In the genomic region with DNA sequence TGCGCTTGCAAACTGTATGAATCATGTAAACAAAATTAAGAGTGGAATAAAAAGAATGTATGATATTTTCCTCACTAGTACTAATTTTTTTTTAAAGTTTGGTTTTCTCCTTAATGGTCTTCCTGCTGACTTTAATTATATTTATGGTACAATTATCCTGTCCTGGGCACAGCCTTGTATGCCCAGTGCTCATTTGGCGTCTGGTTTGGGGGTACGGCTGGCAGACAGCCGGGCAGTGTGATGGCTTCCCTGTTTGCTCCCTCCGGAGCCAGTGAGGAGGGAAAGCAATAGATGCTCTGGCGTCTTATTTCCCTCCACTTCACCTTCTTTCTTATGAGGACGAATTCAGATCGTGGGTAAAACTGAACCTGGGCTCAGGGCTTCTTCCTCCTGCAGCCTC, we compare ENCODE assay signal across 15 mouse cellular contexts.
DNase-seq lines count a peak whose midpoint lies in the region; ATAC-seq and TF ChIP-seq lines count a peak whose summit lies in the region.
"Had no signal": no experiment of that assay in that cellular context is flagged by ENCODE, and none has a peak within 500 bp of the region (broad histone marks: within the 10 kb centered on the region; RNA-seq: fewer than 3 reads in every experiment).

No protein-coding gene starts in this region.

- no peaks in the 10 kb centered on the region for H3K9me3 ChIP-seq in forebrain, embryonic 12.5 days
- H3K9me3 ChIP-seq in forebrain, postnatal 0 days (ENCODE audit: low read length): no peaks in the 10 kb centered on the region
- H3K9me3 ChIP-seq in hindbrain, embryonic 11.5 days (ENCODE audit: control insufficient read depth, low read length): no peaks in the 10 kb centered on the region
- no peaks in the 10 kb centered on the region for H3K9me3 ChIP-seq in hindbrain, postnatal 0 days (ENCODE audit: low read length)
- no peaks in the 10 kb centered on the region for H3K9me3 ChIP-seq in midbrain, embryonic 14.5 days (ENCODE audit: control insufficient read depth, low read length)
- no peaks in the 10 kb centered on the region for H3K9me3 ChIP-seq in midbrain, embryonic 16.5 days (replicated peaks; ENCODE audit: control insufficient read depth, low read length, poor library complexity, severe bottlenecking)
- no peaks in the 10 kb centered on the region for H3K9me3 ChIP-seq in neural tube, embryonic 15.5 days (replicated peaks)
- H3K9me3 ChIP-seq: liver, embryonic 15.5 days had no signal

- H3K4me2 ChIP-seq in forebrain, embryonic 12.5 days: 0 out of 2 replicates have a peak overlapping the region, but pooled peaks have one; percentile 11
- H3K4me2 ChIP-seq in forebrain, postnatal 0 days (ENCODE audit: low read depth): no peak overlapping the region
- H3K4me2 ChIP-seq in hindbrain, embryonic 11.5 days (replicated peaks; ENCODE audit: low read depth, low read length): peak overlapping the region; percentile 11; the same call in 1 of the 2 replicates
- no peak overlapping the region for H3K4me2 ChIP-seq in hindbrain, postnatal 0 days (ENCODE audit: low read depth, low read length)
- peak overlapping the region; percentile 10; the same call in 1 of the 2 replicates for H3K4me2 ChIP-seq in midbrain, embryonic 14.5 days (ENCODE audit: low read length)
- H3K4me2 ChIP-seq in midbrain, embryonic 16.5 days (ENCODE audit: low read length): no peak overlapping the region
- no peak overlapping the region for H3K4me2 ChIP-seq in neural tube, embryonic 15.5 days
- H3K4me2 ChIP-seq: liver, embryonic 15.5 days had no signal

- peaks cover 88% of the 10 kb centered on the region for H3K27me3 ChIP-seq in forebrain, embryonic 12.5 days
- H3K27me3 ChIP-seq in forebrain, postnatal 0 days (ENCODE audit: insufficient read depth, low read length): peaks cover 78% of the 10 kb centered on the region
- H3K27me3 ChIP-seq in hindbrain, embryonic 11.5 days (ENCODE audit: control insufficient read depth, insufficient read depth, low read length): peaks cover 16% of the 10 kb centered on the region
- H3K27me3 ChIP-seq in hindbrain, postnatal 0 days (ENCODE audit: insufficient read depth, low read length): peaks cover 31% of the 10 kb centered on the region
- H3K27me3 ChIP-seq in midbrain, embryonic 14.5 days (ENCODE audit: control insufficient read depth, insufficient read depth, low read length): peaks cover 43% of the 10 kb centered on the region
- peaks cover 51% of the 10 kb centered on the region for H3K27me3 ChIP-seq in midbrain, embryonic 16.5 days (ENCODE audit: control insufficient read depth, insufficient read depth, low read depth, low read length)
- peaks cover 48% of the 10 kb centered on the region for H3K27me3 ChIP-seq in neural tube, embryonic 15.5 days (replicated peaks)

- H3K27ac ChIP-seq in forebrain, embryonic 12.5 days: no peak overlapping the region
- H3K27ac ChIP-seq in forebrain, postnatal 0 days (ENCODE audit: low read depth, low read length): no peak overlapping the region
- no peak overlapping the region for H3K27ac ChIP-seq in hindbrain, embryonic 11.5 days (ENCODE audit: low read depth, low read length)
- no peak overlapping the region for H3K27ac ChIP-seq in hindbrain, postnatal 0 days
- no peak overlapping the region for H3K27ac ChIP-seq in midbrain, embryonic 14.5 days (replicated peaks; ENCODE audit: low read depth, low read length)
- no peak overlapping the region for H3K27ac ChIP-seq in midbrain, embryonic 16.5 days (ENCODE audit: low read length)
- no peak overlapping the region for H3K27ac ChIP-seq in neural tube, embryonic 15.5 days (replicated peaks)
- H3K27ac ChIP-seq: liver, embryonic 15.5 days had no signal

- H3K4me1 ChIP-seq in forebrain, embryonic 12.5 days: peaks cover 4% of the 10 kb centered on the region; the same call in 1 of the 2 replicates
- no peaks in the 10 kb centered on the region for H3K4me1 ChIP-seq in forebrain, postnatal 0 days (ENCODE audit: insufficient read depth)
- H3K4me1 ChIP-seq in hindbrain, embryonic 11.5 days (replicated peaks; ENCODE audit: control insufficient read depth, insufficient read depth, low read length): no peaks in the 10 kb centered on the region
- no peaks in the 10 kb centered on the region for H3K4me1 ChIP-seq in hindbrain, postnatal 0 days (ENCODE audit: insufficient read depth, low read length)
- H3K4me1 ChIP-seq in midbrain, embryonic 14.5 days (ENCODE audit: control insufficient read depth, insufficient read depth, low read length): peaks cover 3% of the 10 kb centered on the region; the same call in 1 of the 2 replicates
- no peaks in the 10 kb centered on the region for H3K4me1 ChIP-seq in midbrain, embryonic 16.5 days (ENCODE audit: control insufficient read depth, insufficient read depth, low read length)
- peaks cover 8% of the 10 kb centered on the region for H3K4me1 ChIP-seq in neural tube, embryonic 15.5 days

- no peak for TF ChIP-seq CTCF in forebrain, postnatal 0 days (IDR thresholded peaks at IDR 0.05; ENCODE audit: low read depth)
- TF ChIP-seq CTCF in hindbrain, postnatal 0 days (IDR thresholded peaks at IDR 0.05; ENCODE audit: low read depth): no peak

- no peaks in the 10 kb centered on the region for H3K36me3 ChIP-seq in forebrain, embryonic 12.5 days (replicated peaks)
- no peaks in the 10 kb centered on the region for H3K36me3 ChIP-seq in forebrain, postnatal 0 days (ENCODE audit: insufficient read depth)
- H3K36me3 ChIP-seq in hindbrain, embryonic 11.5 days (ENCODE audit: control insufficient read depth, insufficient read depth, low read length): no peaks in the 10 kb centered on the region
- H3K36me3 ChIP-seq in hindbrain, postnatal 0 days (ENCODE audit: insufficient read depth, low read length): no peaks in the 10 kb centered on the region
- no peaks in the 10 kb centered on the region for H3K36me3 ChIP-seq in midbrain, embryonic 14.5 days (ENCODE audit: control insufficient read depth, insufficient read depth, low read length)
- no peaks in the 10 kb centered on the region for H3K36me3 ChIP-seq in midbrain, embryonic 16.5 days (ENCODE audit: control insufficient read depth, insufficient read depth, low read length)
- no peaks in the 10 kb centered on the region for H3K36me3 ChIP-seq in neural tube, embryonic 15.5 days
- H3K36me3 ChIP-seq: liver, embryonic 15.5 days had no signal

- H3K9ac ChIP-seq in forebrain, embryonic 12.5 days: no peak overlapping the region
- H3K9ac ChIP-seq in forebrain, postnatal 0 days: no peak overlapping the region
- no peak overlapping the region for H3K9ac ChIP-seq in hindbrain, embryonic 11.5 days (ENCODE audit: low read depth, low read length)
- H3K9ac ChIP-seq in hindbrain, postnatal 0 days (replicated peaks; ENCODE audit: low read length): no peak overlapping the region
- no peak overlapping the region for H3K9ac ChIP-seq in midbrain, embryonic 14.5 days (replicated peaks; ENCODE audit: low read length)
- H3K9ac ChIP-seq in midbrain, embryonic 16.5 days (ENCODE audit: low read depth, low read length): no peak overlapping the region
- H3K9ac ChIP-seq in neural tube, embryonic 15.5 days (replicated peaks): no peak overlapping the region
- H3K9ac ChIP-seq: liver, embryonic 15.5 days had no signal

- ATAC-seq in forebrain, embryonic 12.5 days (ENCODE audit: low FRiP score): no peak
- no peak for ATAC-seq in forebrain, postnatal 0 days
- no peak for ATAC-seq in hindbrain, embryonic 11.5 days (ENCODE audit: low FRiP score)
- no peak for ATAC-seq in hindbrain, postnatal 0 days
- no peak for ATAC-seq in midbrain, embryonic 14.5 days (ENCODE audit: low FRiP score, low TSS enrichment)
- no peak for ATAC-seq in midbrain, embryonic 16.5 days
- peak; percentile 60; the same call in 1 of the 2 replicates for ATAC-seq in neural tube, embryonic 15.5 days (ENCODE audit: low FRiP score)
- ATAC-seq: CD4-positive, CD25-positive, alpha-beta regulatory T cell, adult 4 months; forebrain, embryonic 16.5 days had no signal

- 34% methylated on average over 8 of the region's 8 CpGs for WGBS in forebrain, embryonic 12.5 days
- 28% methylated on average over 8 of the region's 8 CpGs for WGBS in forebrain, postnatal 0 days
- 39% methylated on average over 8 of the region's 8 CpGs for WGBS in hindbrain, embryonic 11.5 days
- 31% methylated on average over 8 of the region's 8 CpGs for WGBS in hindbrain, postnatal 0 days
- WGBS in midbrain, embryonic 14.5 days: 32% methylated on average over 8 of the region's 8 CpGs
- 34% methylated on average over 8 of the region's 8 CpGs for WGBS in midbrain, embryonic 16.5 days
- 17% methylated on average over 8 of the region's 8 CpGs for WGBS in neural tube, embryonic 15.5 days

- H3K4me3 ChIP-seq in forebrain, embryonic 12.5 days (replicated peaks): no peak overlapping the region
- H3K4me3 ChIP-seq in forebrain, postnatal 0 days (ENCODE audit: low read depth, low read length): no peak overlapping the region
- no peak overlapping the region for H3K4me3 ChIP-seq in hindbrain, embryonic 11.5 days (ENCODE audit: low read depth, low read length)
- H3K4me3 ChIP-seq in hindbrain, postnatal 0 days (ENCODE audit: low read length): no peak overlapping the region
- H3K4me3 ChIP-seq in midbrain, embryonic 14.5 days (replicated peaks; ENCODE audit: low read depth, low read length): no peak overlapping the region
- H3K4me3 ChIP-seq in midbrain, embryonic 16.5 days (ENCODE audit: low read depth, low read length): no peak overlapping the region
- H3K4me3 ChIP-seq in neural tube, embryonic 15.5 days (replicated peaks): no peak overlapping the region
- H3K4me3 ChIP-seq: liver, embryonic 15.5 days had no signal

- DNase-seq in forebrain, postnatal 0 days: no peak
- DNase-seq in hindbrain, embryonic 11.5 days (ENCODE audit: low spot score): no peak
- no peak for DNase-seq in hindbrain, postnatal 0 days (ENCODE audit: low spot score)
- no peak for DNase-seq in midbrain, embryonic 14.5 days
- DNase-seq in thymus, postnatal 0 days (ENCODE audit: low spot score): no peak
- DNase-seq: cerebellum, postnatal 14 days; heart, adult 18-20 months; layer of hippocampus, postnatal 36 days; lung, postnatal 10 days had no signal

Comparison
In these comparisons a context has a peak if more than half of its experiments do, and no peak if none do; other contexts are left out.
1. H3K4me2 ChIP-seq: peak in forebrain, embryonic 12.5 days (single experiment), hindbrain, embryonic 11.5 days (single experiment) and midbrain, embryonic 14.5 days (single experiment); none in forebrain, postnatal 0 days (single experiment), hindbrain, postnatal 0 days (single experiment), midbrain, embryonic 16.5 days (single experiment) and neural tube, embryonic 15.5 days (single experiment).